Mouse (Mus musculus) v-Abl transformed pro-B cells (cell line): Measurements from ENCODE around the gene Tmem254c.
"Not testable (repeated sequence)": the region's sequence is repeated elsewhere in the genome, so short reads cannot be mapped to it uniquely, and the experiment has no call there.

Experiments
- in situ Hi-C, 2 experiments: fragments of 400-800 bp; cut with MboI; formaldehyde crosslinking; loops; one replicate each; pipeline ENCODE4 v1.15.1; 2025; ENCODE audit not compliant: unreplicated experiment in 2 of 2

Gene Tmem254c

GRCm38 (mm10) chr14:26067325-26067633, at the start of gene Tmem254c:
Gene Tmem254c (minus strand): TSS chr14:26067355.
- in situ Hi-C loops = not testable (repeated sequence)

- in situ Hi-C loops = not testable (repeated sequence)
Observed at GRCm38 (mm10) chr14:26097622-26098021, 30.5 kb upstream of the Tmem254c start.

GRCm38 (mm10) chr14:26081997-26082396, 14.8 kb upstream of the Tmem254c start, which contains the start of gene Cphx3:
Gene Cphx3 (plus strand): TSS chr14:26082297.
- in situ Hi-C loops = not testable (repeated sequence)

- in situ Hi-C loops = not testable (repeated sequence)
Observed at GRCm38 (mm10) chr14:26081216-26081615, 14.1 kb upstream of the Tmem254c start, which contains the start of gene Cphx2. Gene Cphx2 (plus strand): TSS chr14:26081516.

- in situ Hi-C loops = not testable (repeated sequence)
Observed at GRCm38 (mm10) chr14:26076620-26077390, 9.7 kb upstream of the Tmem254c start.

GRCm38 (mm10) chr14:26066574-26067324, 406 bp downstream of the Tmem254c start:
- in situ Hi-C loops = not testable (repeated sequence)

GRCm38 (mm10) chr14:26059362-26059761, 7.8 kb downstream of the Tmem254c start:
- in situ Hi-C loops = not testable (repeated sequence)

GRCm38 (mm10) chr14:26058184-26058583, 9.0 kb downstream of the Tmem254c start:
- in situ Hi-C loops = not testable (repeated sequence)

- in situ Hi-C loops = not testable (repeated sequence)
Observed at GRCm38 (mm10) chr14:26048767-26049166, 18.4 kb downstream of the Tmem254c start.

- in situ Hi-C loops = not testable (repeated sequence)
Observed at GRCm38 (mm10) chr14:26047026-26047425, 20.1 kb downstream of the Tmem254c start.

GRCm38 (mm10) chr14:26045007-26045406, 22.1 kb downstream of the Tmem254c start:
- in situ Hi-C loops = not testable (repeated sequence)

- in situ Hi-C loops = not testable (repeated sequence)
Observed at GRCm38 (mm10) chr14:26042611-26043010, 24.5 kb downstream of the Tmem254c start, which contains the start of gene Gm9780. Gene Gm9780 (minus strand): TSS chr14:26042711.

GRCm38 (mm10) chr14:26035439-26035838, 31.7 kb downstream of the Tmem254c start:
- in situ Hi-C loops = not testable (repeated sequence)

- in situ Hi-C loops = not testable (repeated sequence)
Observed at GRCm38 (mm10) chr14:26034364-26034763, 32.8 kb downstream of the Tmem254c start.

- in situ Hi-C loops = not testable (repeated sequence)
Observed at GRCm38 (mm10) chr14:26025653-26026052, 41.5 kb downstream of the Tmem254c start.

- in situ Hi-C loops = not testable (repeated sequence)
Observed at GRCm38 (mm10) chr14:26022831-26023230, 44.3 kb downstream of the Tmem254c start.

- in situ Hi-C loops = not testable (repeated sequence)
Observed at GRCm38 (mm10) chr14:26021555-26021954, 45.6 kb downstream of the Tmem254c start.

GRCm38 (mm10) chr14:26016414-26016813, 50.7 kb downstream of the Tmem254c start:
- in situ Hi-C loops = not testable (repeated sequence)
